Comparison of ENCODE assay signal across 21 mouse cellular contexts in genomic region chr14:120242711-120243110, GRCm38 (mm10). TPM values are rescaled to one million over a fixed set of nuclear protein-coding genes. Genes with fewer than 3 reads are reported as not detected.
DNase-seq lines count a peak whose midpoint lies in the region; ATAC-seq and TF ChIP-seq lines count a peak whose summit lies in the region.
"Had no signal": no experiment of that assay in that cellular context is flagged by ENCODE, and none has a peak within 500 bp of the region (broad histone marks: within the 10 kb centered on the region; RNA-seq: fewer than 3 reads in every experiment).

No protein-coding gene starts in this region.

- no peak for TF ChIP-seq CTCF in lung, embryonic 14.5 days (IDR thresholded peaks at IDR 0.05; ENCODE audit: low read depth)

- DNase-seq in lung, embryonic 14.5 days: peak; percentile 41
- no peak for DNase-seq in lung, postnatal 10 days
- DNase-seq in midbrain, embryonic 11.5 days (ENCODE audit: low spot score, missing footprints): peak; percentile 8
- DNase-seq in ZHBTc4 (ENCODE audit: low read depth, low spot score): peak; percentile 62
- peak; percentile 60 for DNase-seq in yolk sac, embryonic 10.5 days (ENCODE audit: low spot score)
- no peak for DNase-seq in cerebellum, postnatal 25 days
- DNase-seq: adrenal gland, postnatal 14 days; cerebellum, adult 18-20 months; cerebellum, adult 9-11 months; forebrain, postnatal 0 days; gastrocnemius, postnatal 14 days; heart, adult 2 months had no signal

- no peak overlapping the region for H3K4me3 ChIP-seq in lung, embryonic 14.5 days (ENCODE audit: low read depth, low read length)
- H3K4me3 ChIP-seq in midbrain, embryonic 11.5 days (ENCODE audit: low read depth, low read length): no peak overlapping the region
- H3K4me3 ChIP-seq in midbrain, embryonic 13.5 days (replicated peaks): no peak overlapping the region
- H3K4me3 ChIP-seq: embryonic facial prominence, embryonic 10.5 days; forebrain, embryonic 13.5 days; heart, adult 2 months; heart, embryonic 15.5 days; hindbrain, embryonic 13.5 days had no signal

- H3K27me3 ChIP-seq in lung, embryonic 14.5 days (ENCODE audit: insufficient read depth, low read length): no peaks in the 10 kb centered on the region
- H3K27me3 ChIP-seq in midbrain, embryonic 11.5 days (ENCODE audit: control insufficient read depth, insufficient read depth, low read length): no peaks in the 10 kb centered on the region
- H3K27me3 ChIP-seq in midbrain, embryonic 13.5 days: no peaks in the 10 kb centered on the region
- H3K27me3 ChIP-seq: forebrain, embryonic 13.5 days; heart, embryonic 15.5 days; hindbrain, embryonic 13.5 days had no signal

- H3K9me3 ChIP-seq in lung, embryonic 14.5 days (ENCODE audit: low read depth, low read length): no peaks in the 10 kb centered on the region
- H3K9me3 ChIP-seq in midbrain, embryonic 11.5 days (ENCODE audit: control insufficient read depth, low read length): no peaks in the 10 kb centered on the region
- no peaks in the 10 kb centered on the region for H3K9me3 ChIP-seq in midbrain, embryonic 13.5 days
- H3K9me3 ChIP-seq: embryonic facial prominence, embryonic 10.5 days; forebrain, embryonic 13.5 days; G1E; heart, embryonic 15.5 days; hindbrain, embryonic 13.5 days had no signal

- no peak overlapping the region for H3K27ac ChIP-seq in lung, embryonic 14.5 days (ENCODE audit: low read depth)
- H3K27ac ChIP-seq in midbrain, embryonic 11.5 days (ENCODE audit: low read depth, low read length): no peak overlapping the region
- H3K27ac ChIP-seq in midbrain, embryonic 13.5 days: no peak overlapping the region
- H3K27ac ChIP-seq: embryonic facial prominence, embryonic 10.5 days; forebrain, embryonic 13.5 days; heart, adult 2 months; heart, embryonic 15.5 days; hindbrain, embryonic 13.5 days; hindbrain, postnatal 0 days had no signal

- no peak overlapping the region for H3K9ac ChIP-seq in lung, embryonic 14.5 days
- no peak overlapping the region for H3K9ac ChIP-seq in midbrain, embryonic 11.5 days (ENCODE audit: low read length)
- H3K9ac ChIP-seq in midbrain, embryonic 13.5 days (replicated peaks): no peak overlapping the region
- H3K9ac ChIP-seq: forebrain, embryonic 13.5 days; forebrain, postnatal 0 days; heart, embryonic 15.5 days; hindbrain, embryonic 13.5 days had no signal

- ATAC-seq in lung, embryonic 14.5 days (ENCODE audit: insufficient read depth): peak; percentile 82; the same call in 1 of the 2 replicates
- ATAC-seq in midbrain, embryonic 11.5 days (ENCODE audit: low FRiP score): no peak
- ATAC-seq in midbrain, embryonic 13.5 days: no peak
- ATAC-seq: activated CD4-positive, CD25-positive, alpha-beta regulatory T cell, adult 4 months; forebrain, embryonic 13.5 days; forebrain, postnatal 0 days; hindbrain, postnatal 0 days had no signal

- H3K36me3 ChIP-seq in lung, embryonic 14.5 days (ENCODE audit: insufficient read depth): no peaks in the 10 kb centered on the region
- H3K36me3 ChIP-seq in midbrain, embryonic 11.5 days (ENCODE audit: control insufficient read depth, insufficient read depth, low read length): no peaks in the 10 kb centered on the region
- H3K36me3 ChIP-seq in midbrain, embryonic 13.5 days: no peaks in the 10 kb centered on the region
- H3K36me3 ChIP-seq: embryonic facial prominence, embryonic 10.5 days; G1E; heart, embryonic 15.5 days; hindbrain, embryonic 13.5 days had no signal

- no peak overlapping the region for H3K4me2 ChIP-seq in lung, embryonic 14.5 days
- H3K4me2 ChIP-seq in midbrain, embryonic 11.5 days: no peak overlapping the region
- no peak overlapping the region for H3K4me2 ChIP-seq in midbrain, embryonic 13.5 days (replicated peaks)
- H3K4me2 ChIP-seq: forebrain, embryonic 13.5 days; heart, embryonic 11.5 days; heart, embryonic 15.5 days; hindbrain, embryonic 13.5 days had no signal

- no peaks in the 10 kb centered on the region for H3K4me1 ChIP-seq in lung, embryonic 14.5 days (ENCODE audit: insufficient read depth)
- H3K4me1 ChIP-seq in midbrain, embryonic 11.5 days (ENCODE audit: control insufficient read depth, insufficient read depth, low read length): no peaks in the 10 kb centered on the region
- no peaks in the 10 kb centered on the region for H3K4me1 ChIP-seq in midbrain, embryonic 13.5 days (replicated peaks)
- H3K4me1 ChIP-seq: forebrain, embryonic 13.5 days; hindbrain, embryonic 13.5 days had no signal

- 41% methylated on average over 5 of the region's 5 CpGs for WGBS in lung, embryonic 14.5 days
- WGBS in midbrain, embryonic 11.5 days: 73% methylated on average over 5 of the region's 5 CpGs
- 65% methylated on average over 5 of the region's 5 CpGs for WGBS in midbrain, embryonic 13.5 days

RNA-seq across cellular contexts. Expression of gene Mbnl2, which starts 32.8 kb away (rescaled TPM):
- 110 and 119 TPM in 2 replicates for polyA plus RNA-seq in lung, embryonic 14.5 days (2014; fragmentation: Nextera tagmentation; extraction: Ambion mirVana)
- polyA plus RNA-seq in midbrain, embryonic 11.5 days (2014; fragmentation: Nextera tagmentation; extraction: Ambion mirVana): 36.4 and 40.8 TPM in 2 replicates
- polyA plus RNA-seq in midbrain, embryonic 13.5 days (2015; fragmentation: Nextera tagmentation; extraction: Ambion mirVana): 17.2 and 17.6 TPM in 2 replicates

Comparison
In these comparisons a context has a peak if more than half of its experiments do, and no peak if none do; other contexts are left out.
1. DNase-seq: peak in lung, embryonic 14.5 days (single experiment), midbrain, embryonic 11.5 days (single experiment), ZHBTc4 (single experiment) and yolk sac, embryonic 10.5 days (single experiment); none in lung, postnatal 10 days (single experiment) and cerebellum, postnatal 25 days (0 of 2).